Mouse (Mus musculus) limb, embryonic 14.5 days (tissue): ENCODE measurements around the gene Ripply3. TPM values are rescaled to one million over a fixed set of nuclear protein-coding genes. Genes with fewer than 3 reads are reported as not detected.

ENCODE experiments used
- ATAC-seq: fragments of 200-750 bp; cut with Nextera tagmentation; 2 replicates; pipeline ENCODE4 v1.8.0; 2017; ENCODE audit warnings: low read depth, moderate number of reproducible peaks, moderate TSS enrichment; ENCODE audit not compliant: low FRiP score
- DNase-seq: peaks from one replicate; pipeline ENCODE4 v3.0.0-alpha.2; 2015; ENCODE audit warnings: low spot score
- H3K27ac ChIP-seq: fragments of 300-500 bp; sonication (generic); replicated peaks from 2 replicates; pipeline ENCODE4 v1.5.1; 2014; ENCODE audit warnings: low read depth, mild to moderate bottlenecking, low read length, moderate library complexity, mixed read lengths
- H3K27me3 ChIP-seq: fragments of 300-500 bp; sonication (generic); 2 replicates; pipeline ENCODE4 v1.6.1; 2014; ENCODE audit warnings: low read length, mixed read lengths; ENCODE audit not compliant: control insufficient read depth, insufficient read depth
- H3K36me3 ChIP-seq: fragments of 300-500 bp; sonication (generic); 2 replicates; pipeline ENCODE4 v1.6.1; 2014; ENCODE audit warnings: mild to moderate bottlenecking, low read length, moderate library complexity, mixed read lengths; ENCODE audit not compliant: control insufficient read depth, insufficient read depth
- H3K4me1 ChIP-seq: fragments of 300-500 bp; sonication (generic); 2 replicates; pipeline ENCODE4 v1.6.1; 2014; ENCODE audit warnings: antibody characterized with exemption, low read length, mixed read lengths; ENCODE audit not compliant: control insufficient read depth, insufficient read depth
- H3K4me2 ChIP-seq: fragments of 300-500 bp; sonication (generic); replicated peaks from 2 replicates; pipeline ENCODE4 v1.6.1; 2014; ENCODE audit warnings: low read depth, mild to moderate bottlenecking, low read length, moderate library complexity; ENCODE audit not compliant: severe bottlenecking
- H3K4me3 ChIP-seq: fragments of 300-500 bp; sonication (generic); replicated peaks from 2 replicates; pipeline ENCODE4 v1.5.1; 2014; ENCODE audit warnings: low read length
- H3K9ac ChIP-seq: fragments of 300-500 bp; sonication (generic); 2 replicates; pipeline ENCODE4 v1.6.1; 2014; ENCODE audit warnings: mild to moderate bottlenecking, low read depth, low read length, moderate library complexity; ENCODE audit not compliant: severe bottlenecking
- H3K9me3 ChIP-seq: fragments of 300-500 bp; sonication (generic); 2 replicates; pipeline ENCODE4 v1.6.1; 2016; ENCODE audit warnings: low read length; ENCODE audit not compliant: control insufficient read depth
- POLR2A ChIP-seq: fragments of 200-500 bp; IDR thresholded peaks from 2 replicates; pipeline ENCODE4 v1.8.0; 2012; ENCODE audit warnings: inconsistent platforms, mild to moderate bottlenecking, moderate library complexity, borderline replicate concordance; ENCODE audit not compliant: insufficient read depth, insufficient read length; ENCODE audit errors: extremely low read depth
- WGBS: fragments of 180-500 bp; shearing (Covaris S2); extraction: QIAGEN DNeasy Blood & Tissue Kit; methylation state at CpG from one replicate; pipeline ENCODE4 v1.1.7; 2014; 5-methylcytosine and 5-hydroxymethylcytosine counted together
- polyA plus RNA-seq, 2 experiments: library from polyadenylated mRNA; depleted of rRNA in 1 of 2; stranded (reverse) in 1 of 2; unstranded in 1 of 2; fragments of >200 nt; fragmentation: Nextera tagmentation in 1 of 2; extraction: Ambion mirVana in 1 of 2; gene quantifications; 2 replicates each; pipeline versions ENCODE4 v1.2.1 to v1.2.3; 2012 to 2014

The Ripply3 gene
- polyA plus RNA-seq, 2 experiments, result 2.9 to 5.2 TPM

DNA sequence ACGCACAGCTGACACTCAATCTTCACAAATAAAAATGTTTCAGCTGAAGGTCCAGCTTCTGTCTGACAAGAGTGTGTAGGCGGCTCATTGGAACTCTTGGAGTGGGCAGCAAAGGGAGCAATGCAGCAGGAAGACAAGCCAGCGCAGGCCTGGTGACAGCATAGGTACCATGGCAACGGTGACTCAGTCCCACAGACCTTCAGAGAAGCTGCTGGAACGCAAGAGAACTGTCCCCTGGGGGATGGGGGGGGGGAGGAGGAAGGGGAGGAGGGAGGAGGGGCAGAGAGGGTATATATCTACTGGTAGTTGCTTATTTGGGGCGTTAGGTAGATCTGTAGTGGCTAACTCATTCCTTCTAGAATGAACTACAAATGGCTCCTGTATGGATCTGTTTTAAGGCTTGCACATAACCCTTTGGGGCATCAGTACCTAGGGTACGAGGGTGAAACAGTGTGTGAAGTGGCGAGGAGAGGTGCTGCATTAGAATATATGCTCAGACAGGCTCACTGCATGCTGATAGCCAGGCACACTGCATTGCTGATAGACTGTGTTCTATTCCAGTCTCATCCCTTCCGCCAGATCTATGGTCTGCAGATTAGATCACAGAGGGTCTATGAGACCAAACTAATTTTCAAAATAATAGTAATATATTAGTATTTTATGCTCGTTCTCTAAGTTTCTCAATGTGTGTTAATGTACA, 34.1 kb downstream of the Ripply3 start:
- WGBS, result 53% methylated on average over 10 of the region's 10 CpGs
- Histone ChIP-seq H3K27ac (0 out of 2 replicates have a peak overlapping the region, but pooled peaks have one; percentile 5), H3K9me3 (no peaks in the 10 kb centered on the region), H3K9ac (no peak overlapping the region), H3K27me3 (no peaks in the 10 kb centered on the region), H3K4me3 (no peak overlapping the region), H3K4me2 (no peak overlapping the region), H3K4me1 (no peaks in the 10 kb centered on the region), H3K36me3 (peaks cover 4% of the 10 kb centered on the region)
- DNase-seq (peak; percentile 35), ATAC-seq (no peak)
- no peak for TF ChIP-seq POLR2A

DNA sequence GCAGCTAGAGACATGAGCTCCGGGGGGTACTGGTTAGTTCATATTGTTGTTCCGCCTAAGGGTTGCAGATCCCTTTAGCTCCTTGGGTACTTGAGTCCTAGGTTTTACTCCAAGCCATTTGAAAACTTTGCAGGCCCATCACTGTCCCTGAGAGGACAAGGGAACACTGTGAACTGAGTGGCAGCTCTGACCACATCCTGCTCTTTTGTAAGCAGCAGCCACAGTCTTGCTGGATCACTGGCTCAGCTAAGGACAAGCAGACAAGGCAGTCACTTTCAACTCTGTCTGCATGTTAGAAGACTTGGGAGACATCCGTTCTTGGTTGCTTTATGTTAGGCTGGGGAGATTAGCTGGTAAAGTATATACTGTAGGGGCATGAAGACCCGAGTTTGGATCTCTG, 35.6 kb downstream of the Ripply3 start:
- no peak overlapping the region for H3K9ac ChIP-seq
- H3K4me1 ChIP-seq, result no peaks in the 10 kb centered on the region
- H3K4me2 ChIP-seq, result no peak overlapping the region
- no peaks in the 10 kb centered on the region for H3K27me3 ChIP-seq
- H3K27ac ChIP-seq, result no peak overlapping the region
- no peaks in the 10 kb centered on the region for H3K9me3 ChIP-seq
- H3K36me3 ChIP-seq, result peaks cover 4% of the 10 kb centered on the region
- DNase-seq (no peak), ATAC-seq (no peak)
- TF ChIP-seq POLR2A, result no peak
- H3K4me3 ChIP-seq, result no peak overlapping the region
- 87% methylated on average over 4 of the region's 4 CpGs for WGBS

DNA sequence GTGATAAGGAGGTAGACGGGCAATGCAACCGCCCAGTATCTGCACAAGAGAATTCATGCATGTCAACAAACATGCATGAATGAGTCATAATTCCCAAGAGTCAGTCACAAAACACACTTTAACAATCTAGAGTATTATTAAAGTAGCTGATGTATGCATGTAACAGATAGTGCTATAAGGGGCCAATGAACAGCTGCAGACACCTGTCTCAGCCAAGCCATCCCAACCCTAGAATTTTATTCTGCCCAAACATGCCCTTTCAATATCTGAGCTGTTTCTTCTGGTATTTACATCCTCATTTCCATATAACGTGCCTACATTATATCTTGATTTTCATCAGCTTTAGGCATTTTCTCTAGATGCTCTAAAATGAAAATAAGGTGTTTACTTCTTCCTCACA, 37.2 kb downstream of the Ripply3 start:
- H3K27me3 ChIP-seq, result no peaks in the 10 kb centered on the region
- H3K4me1 ChIP-seq, result peaks cover 8% of the 10 kb centered on the region; the same call in 1 of the 2 replicates
- H3K27ac ChIP-seq, result no peak overlapping the region
- DNase-seq, result no peak
- WGBS, result 82% methylated on average over 3 of the region's 3 CpGs
- no peak for TF ChIP-seq POLR2A
- H3K4me3 ChIP-seq, result no peak overlapping the region
- H3K9ac ChIP-seq, result no peak overlapping the region
- no peak overlapping the region for H3K4me2 ChIP-seq
- peaks cover 4% of the 10 kb centered on the region for H3K36me3 ChIP-seq
- no peaks in the 10 kb centered on the region for H3K9me3 ChIP-seq
- ATAC-seq, result no peak

DNA sequence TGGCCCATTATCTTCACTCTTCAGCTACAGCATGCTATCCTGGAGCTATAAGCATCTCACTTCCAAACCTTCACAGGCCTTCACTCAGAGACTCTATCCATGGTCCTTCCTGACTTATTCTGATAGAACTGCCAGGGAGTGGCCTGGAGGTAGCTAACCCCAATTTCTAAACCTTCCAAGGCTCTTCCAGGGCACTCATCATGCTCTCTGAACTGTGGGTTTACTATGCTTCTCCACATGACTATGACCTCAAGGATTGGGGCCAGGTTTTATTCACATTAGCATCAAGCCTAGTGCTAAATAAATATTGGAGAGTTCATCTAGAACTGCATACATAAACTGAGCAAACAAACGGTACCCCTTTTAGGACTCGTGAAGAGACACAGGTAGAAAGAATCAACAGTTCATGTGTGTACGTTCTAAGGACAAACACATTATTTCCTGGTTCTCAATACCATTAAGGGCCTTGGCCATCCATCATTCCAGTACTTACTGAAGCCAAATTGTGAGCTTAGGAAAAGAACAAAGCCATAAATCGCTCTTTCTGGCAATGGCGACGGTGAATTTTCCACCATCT, 41.5 kb downstream of the Ripply3 start:
- Histone ChIP-seq H3K4me3 (peak overlapping the region; percentile 93), H3K4me1 (peaks cover 18% of the 10 kb centered on the region), H3K36me3 (no peaks in the 10 kb centered on the region), H3K9ac (peak overlapping the region; percentile 80), H3K9me3 (no peaks in the 10 kb centered on the region), H3K27ac (peak overlapping the region; percentile 93), H3K4me2 (peak overlapping the region; percentile 61), H3K27me3 (no peaks in the 10 kb centered on the region)
- 7% methylated on average over 6 of the region's 6 CpGs for WGBS
- DNase-seq, result no peak
- TF ChIP-seq POLR2A, result no peak
- ATAC-seq, result no peak

DNA sequence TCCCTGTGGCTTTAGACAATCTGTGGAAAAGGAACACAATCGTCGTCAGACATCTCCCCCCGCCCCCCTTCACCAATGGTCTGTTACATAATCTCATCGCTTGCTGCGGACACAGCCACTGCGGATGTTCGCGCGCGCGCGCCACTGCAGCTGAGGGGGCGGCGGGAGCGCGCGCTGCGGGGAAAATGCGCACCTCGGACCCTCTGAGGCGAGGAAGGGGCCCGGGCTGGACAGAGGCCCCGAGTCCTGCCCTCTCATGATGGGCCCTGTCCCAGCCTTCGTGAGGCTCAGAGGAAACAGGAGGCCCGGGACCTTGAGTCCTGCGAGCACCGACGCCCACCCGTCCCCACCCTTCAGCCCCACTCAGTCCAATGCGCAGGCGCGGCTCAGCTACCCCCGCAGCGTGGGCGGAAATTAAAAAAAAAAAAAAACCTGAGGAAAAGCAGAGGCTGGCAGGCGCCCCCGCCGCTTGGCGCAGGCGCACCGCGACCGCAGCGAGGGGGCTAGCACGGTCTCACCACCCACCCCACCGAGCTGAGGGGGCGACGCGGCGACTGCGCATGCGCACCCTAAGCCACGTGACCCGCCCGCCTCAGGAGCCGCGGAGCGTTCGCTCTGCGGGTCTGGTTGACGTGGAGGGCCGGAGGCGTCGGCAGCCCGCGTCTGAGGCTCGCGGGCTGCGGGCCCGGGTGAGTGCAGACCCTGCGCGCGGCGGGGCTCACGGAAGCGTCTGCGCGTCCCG, 42.1 kb downstream of the Ripply3 start, which contains the start of gene Ttc3:
Gene Ttc3, plus strand, starts transcription at position 446 of the 742 bp plus-strand sequence.
- Histone ChIP-seq H3K27me3 (no peaks in the 10 kb centered on the region), H3K9me3 (no peaks in the 10 kb centered on the region), H3K9ac (peak within 1 kb of the TSS; percentile 88), H3K4me2 (peak within 1 kb of the TSS; percentile 61), H3K36me3 (no peaks in the 10 kb centered on the region), H3K4me3 (peak within 1 kb of the TSS; percentile 93), H3K4me1 (peaks cover 20% of the 10 kb centered on the region), H3K27ac (peak within 1 kb of the TSS; percentile 98)
- WGBS, result under 1% methylated on average over 60 of the region's 79 CpGs
- peak; percentile 87 for ATAC-seq
- DNase-seq, result peak; percentile 98
- TF ChIP-seq POLR2A, result peak; percentile 91; the same call in 1 of the 2 replicates
